Mouse (Mus musculus): Measurements from ENCODE around the gene Exosc8. TPM values are rescaled to one million over a fixed set of nuclear protein-coding genes. Genes with fewer than 3 reads are reported as not detected.

Exosc8 gene
- polyA plus RNA-seq, 1 experiment from 2014 or later: 101 TPM

- Histone ChIP-seq H3K36me3 (ENCODE audit: control insufficient read depth, insufficient read depth, low read length) (no peaks in the 10 kb centered on the region), H3K27ac (ENCODE audit: low read depth, low read length) (no peak overlapping the region), H3K9me3 (replicated peaks; ENCODE audit: control insufficient read depth, low read length) (no peaks in the 10 kb centered on the region), H3K4me3 (ENCODE audit: low read depth, low read length) (no peak overlapping the region), H3K9ac (ENCODE audit: low read length) (no peak overlapping the region), H3K4me2 (ENCODE audit: low read length) (no peak overlapping the region), H3K4me1 (ENCODE audit: control insufficient read depth, insufficient read depth, low read length) (no peaks in the 10 kb centered on the region), H3K27me3 (replicated peaks; ENCODE audit: control insufficient read depth, insufficient read depth, low read length) (no peaks in the 10 kb centered on the region)
- peak; percentile 17 for DNase-seq (ENCODE audit: low spot score)
- WGBS: 79% methylated on average over 18 of the region's 18 CpGs
- peak; percentile 29; the same call in 1 of the 2 replicates for ATAC-seq
These were observed 29.2 kb upstream of the Exosc8 start for GRCm38 (mm10) chr3:54764418-54764817.

GRCm38 (mm10) chr3:54761258-54761657 lies 26.1 kb upstream of the Exosc8 start:
- DNase-seq (ENCODE audit: low spot score) (peak; percentile 39), ATAC-seq (peak; percentile 55; the same call in 1 of the 2 replicates)
- H3K4me2 ChIP-seq (ENCODE audit: low read length): no peak overlapping the region
- H3K9me3 ChIP-seq (replicated peaks; ENCODE audit: control insufficient read depth, low read length): no peaks in the 10 kb centered on the region
- H3K27me3 ChIP-seq (replicated peaks; ENCODE audit: control insufficient read depth, insufficient read depth, low read length): 0 out of 2 replicates have a peak, but pooled peaks cover 6% of the 10 kb centered on the region
- H3K36me3 ChIP-seq (ENCODE audit: control insufficient read depth, insufficient read depth, low read length): no peaks in the 10 kb centered on the region
- H3K4me3 ChIP-seq (ENCODE audit: low read depth, low read length): no peak overlapping the region
- H3K27ac ChIP-seq (ENCODE audit: low read depth, low read length): no peak overlapping the region
- 79% methylated on average over 1 of the region's 1 CpGs for WGBS
- H3K4me1 ChIP-seq (ENCODE audit: control insufficient read depth, insufficient read depth, low read length): peaks cover under 1% of the 10 kb centered on the region; the same call in 1 of the 2 replicates
- H3K9ac ChIP-seq (ENCODE audit: low read length): no peak overlapping the region

GRCm38 (mm10) chr3:54760321-54761115 lies 25.3 kb upstream of the Exosc8 start:
- no peak overlapping the region for H3K4me3 ChIP-seq (ENCODE audit: low read depth, low read length)
- H3K9me3 ChIP-seq (replicated peaks; ENCODE audit: control insufficient read depth, low read length): no peaks in the 10 kb centered on the region
- peaks cover 6% of the 10 kb centered on the region for H3K4me1 ChIP-seq (ENCODE audit: control insufficient read depth, insufficient read depth, low read length)
- 0 out of 2 replicates have a peak, but pooled peaks cover 6% of the 10 kb centered on the region for H3K27me3 ChIP-seq (replicated peaks; ENCODE audit: control insufficient read depth, insufficient read depth, low read length)
- H3K4me2 ChIP-seq (ENCODE audit: low read length): no peak overlapping the region
- no peak for DNase-seq (ENCODE audit: low spot score)
- H3K27ac ChIP-seq (ENCODE audit: low read depth, low read length): no peak overlapping the region
- ATAC-seq: no peak
- WGBS: 79% methylated on average over 15 of the region's 15 CpGs
- no peak overlapping the region for H3K9ac ChIP-seq (ENCODE audit: low read length)
- H3K36me3 ChIP-seq (ENCODE audit: control insufficient read depth, insufficient read depth, low read length): no peaks in the 10 kb centered on the region

- peaks cover 6% of the 10 kb centered on the region for H3K4me1 ChIP-seq (ENCODE audit: control insufficient read depth, insufficient read depth, low read length)
- H3K4me3 ChIP-seq (ENCODE audit: low read depth, low read length): no peak overlapping the region
- ATAC-seq (no peak), DNase-seq (ENCODE audit: low spot score) (no peak)
- 84% methylated on average over 9 of the region's 9 CpGs for WGBS
- no peak overlapping the region for H3K9ac ChIP-seq (ENCODE audit: low read length)
- H3K4me2 ChIP-seq (ENCODE audit: low read length): no peak overlapping the region
- 0 out of 2 replicates have a peak, but pooled peaks cover 6% of the 10 kb centered on the region for H3K27me3 ChIP-seq (replicated peaks; ENCODE audit: control insufficient read depth, insufficient read depth, low read length)
- no peaks in the 10 kb centered on the region for H3K36me3 ChIP-seq (ENCODE audit: control insufficient read depth, insufficient read depth, low read length)
- H3K27ac ChIP-seq (ENCODE audit: low read depth, low read length): no peak overlapping the region
- H3K9me3 ChIP-seq (replicated peaks; ENCODE audit: control insufficient read depth, low read length): no peaks in the 10 kb centered on the region
These were observed 24.0 kb upstream of the Exosc8 start for GRCm38 (mm10) chr3:54759211-54759610.

- H3K4me2 ChIP-seq (ENCODE audit: low read length): no peak overlapping the region
- ATAC-seq (no peak), DNase-seq (ENCODE audit: low spot score) (no peak)
- H3K4me1 ChIP-seq (ENCODE audit: control insufficient read depth, insufficient read depth, low read length): peaks cover 6% of the 10 kb centered on the region
- no peak overlapping the region for H3K27ac ChIP-seq (ENCODE audit: low read depth, low read length)
- no peaks in the 10 kb centered on the region for H3K9me3 ChIP-seq (replicated peaks; ENCODE audit: control insufficient read depth, low read length)
- H3K36me3 ChIP-seq (ENCODE audit: control insufficient read depth, insufficient read depth, low read length): no peaks in the 10 kb centered on the region
- H3K4me3 ChIP-seq (ENCODE audit: low read depth, low read length): no peak overlapping the region
- no peak overlapping the region for H3K9ac ChIP-seq (ENCODE audit: low read length)
- WGBS: 89% methylated on average over 8 of the region's 8 CpGs
- 0 out of 2 replicates have a peak, but pooled peaks cover 6% of the 10 kb centered on the region for H3K27me3 ChIP-seq (replicated peaks; ENCODE audit: control insufficient read depth, insufficient read depth, low read length)
These were observed 22.3 kb upstream of the Exosc8 start for GRCm38 (mm10) chr3:54757446-54757845.

- Histone ChIP-seq H3K9ac (ENCODE audit: low read length) (peak overlapping the region; percentile 63), H3K4me1 (ENCODE audit: control insufficient read depth, insufficient read depth, low read length) (peaks cover 6% of the 10 kb centered on the region), H3K4me3 (ENCODE audit: low read depth, low read length) (peak overlapping the region; percentile 60), H3K9me3 (replicated peaks; ENCODE audit: control insufficient read depth, low read length) (no peaks in the 10 kb centered on the region), H3K36me3 (ENCODE audit: control insufficient read depth, insufficient read depth, low read length) (peaks cover 6% of the 10 kb centered on the region), H3K27ac (ENCODE audit: low read depth, low read length) (no peak overlapping the region), H3K27me3 (replicated peaks; ENCODE audit: control insufficient read depth, insufficient read depth, low read length) (0 out of 2 replicates have a peak, but pooled peaks cover 6% of the 10 kb centered on the region), H3K4me2 (ENCODE audit: low read length) (peak overlapping the region; percentile 100)
- 1% methylated on average over 11 of the region's 11 CpGs for WGBS
- DNase-seq (ENCODE audit: low spot score): peak; percentile 25
- ATAC-seq: peak; percentile 28; the same call in 1 of the 2 replicates
These were observed 20.9 kb upstream of the Exosc8 start for GRCm38 (mm10) chr3:54756058-54756457.

- WGBS: under 1% methylated on average over 65 of the region's 66 CpGs
- ATAC-seq (peak; percentile 86), DNase-seq (ENCODE audit: low spot score) (peak; percentile 70)
- H3K9ac ChIP-seq (ENCODE audit: low read length): peak within 1 kb of the TSS; percentile 63
- 0 out of 2 replicates have a peak, but pooled peaks cover 6% of the 10 kb centered on the region for H3K27me3 ChIP-seq (replicated peaks; ENCODE audit: control insufficient read depth, insufficient read depth, low read length)
- no peaks in the 10 kb centered on the region for H3K9me3 ChIP-seq (replicated peaks; ENCODE audit: control insufficient read depth, low read length)
- H3K4me2 ChIP-seq (ENCODE audit: low read length): peak within 1 kb of the TSS; percentile 100
- no peak within 1 kb of the TSS for H3K27ac ChIP-seq (ENCODE audit: low read depth, low read length)
- H3K4me3 ChIP-seq (ENCODE audit: low read depth, low read length): peak within 1 kb of the TSS; percentile 60
- H3K4me1 ChIP-seq (ENCODE audit: control insufficient read depth, insufficient read depth, low read length): peaks cover 6% of the 10 kb centered on the region
- peaks cover 12% of the 10 kb centered on the region for H3K36me3 ChIP-seq (ENCODE audit: control insufficient read depth, insufficient read depth, low read length)
These were observed 20.2 kb upstream of the Exosc8 start, which contains the start of gene Smad9 for GRCm38 (mm10) chr3:54755145-54756041. Smad9 (plus strand) TSS chr3:54755582.

GRCm38 (mm10) chr3:54753411-54753810 lies 18.2 kb upstream of the Exosc8 start:
- peaks cover 6% of the 10 kb centered on the region for H3K4me1 ChIP-seq (ENCODE audit: control insufficient read depth, insufficient read depth, low read length)
- ATAC-seq (no peak), DNase-seq (ENCODE audit: low spot score) (no peak)
- H3K4me2 ChIP-seq (ENCODE audit: low read length): no peak overlapping the region
- 0 out of 2 replicates have a peak, but pooled peaks cover 6% of the 10 kb centered on the region for H3K27me3 ChIP-seq (replicated peaks; ENCODE audit: control insufficient read depth, insufficient read depth, low read length)
- no peak overlapping the region for H3K27ac ChIP-seq (ENCODE audit: low read depth, low read length)
- no peaks in the 10 kb centered on the region for H3K9me3 ChIP-seq (replicated peaks; ENCODE audit: control insufficient read depth, low read length)
- 82% methylated on average over 4 of the region's 4 CpGs for WGBS
- no peak overlapping the region for H3K9ac ChIP-seq (ENCODE audit: low read length)
- H3K4me3 ChIP-seq (ENCODE audit: low read depth, low read length): no peak overlapping the region
- peaks cover 30% of the 10 kb centered on the region for H3K36me3 ChIP-seq (ENCODE audit: control insufficient read depth, insufficient read depth, low read length)

Measured in forebrain, embryonic 14.5 days (tissue).